Mouse (Mus musculus) stomach, postnatal 0 days (tissue): ENCODE data around the gene Hoxb3. TPM values are rescaled to one million over a fixed set of nuclear protein-coding genes. Genes with fewer than 3 reads are reported as not detected.

Experiments
- ATAC-seq: fragments of 200-750 bp; cut with Nextera tagmentation; 2 replicates; pipeline ENCODE4 v1.8.0; 2017; ENCODE audit not compliant: low FRiP score, low TSS enrichment
- DNase-seq: peaks from one replicate; pipeline ENCODE4 v3.0.0-alpha.2; 2016; ENCODE audit warnings: low spot score
- H3K27ac ChIP-seq: fragments of 300-500 bp; sonication (generic); replicated peaks from 2 replicates; pipeline ENCODE4 v1.5.1; 2014; ENCODE audit warnings: mild to moderate bottlenecking, control low read depth
- H3K27me3 ChIP-seq: fragments of 300-500 bp; sonication (generic); 2 replicates; pipeline ENCODE4 v1.6.1; 2014; ENCODE audit warnings: low read length; ENCODE audit not compliant: control insufficient read depth, insufficient read depth
- H3K36me3 ChIP-seq: fragments of 300-500 bp; sonication (generic); 2 replicates; pipeline ENCODE4 v1.6.1; 2014; ENCODE audit warnings: low read length, mixed read lengths; ENCODE audit not compliant: control insufficient read depth, insufficient read depth
- H3K4me1 ChIP-seq: fragments of 300-500 bp; sonication (generic); replicated peaks from 2 replicates; pipeline ENCODE4 v1.6.1; 2014; ENCODE audit warnings: antibody characterized with exemption; ENCODE audit not compliant: control insufficient read depth, insufficient read depth
- H3K4me2 ChIP-seq: fragments of 300-500 bp; sonication (generic); replicated peaks from 2 replicates; pipeline ENCODE4 v1.6.1; 2014; ENCODE audit warnings: low read depth, mild to moderate bottlenecking, control low read depth, moderate library complexity
- H3K4me3 ChIP-seq: fragments of 300-500 bp; sonication (generic); 2 replicates; pipeline ENCODE4 v1.5.1; 2014; ENCODE audit warnings: low read depth, low read length, control low read depth
- H3K9ac ChIP-seq: fragments of 300-500 bp; sonication (generic); 2 replicates; pipeline ENCODE4 v1.6.1; 2014; ENCODE audit warnings: mild to moderate bottlenecking, low read length, control low read depth, mixed read lengths
- H3K9me3 ChIP-seq: fragments of 300-500 bp; sonication (generic); 2 replicates; pipeline ENCODE4 v1.6.1; 2016; ENCODE audit warnings: low read length; ENCODE audit not compliant: control insufficient read depth
- CTCF ChIP-seq: IDR thresholded peaks from 2 replicates; pipeline ENCODE4 v1.5.1; 2016; ENCODE audit warnings: antibody characterized with exemption, low read depth, mild to moderate bottlenecking, moderate library complexity
- EP300 ChIP-seq: optimal IDR thresholded peaks from 2 replicates; pipeline ENCODE3; 2016; ENCODE audit warnings: antibody characterized with exemption
- WGBS: fragments of 180-500 bp; shearing (Covaris S2); extraction: QIAGEN DNeasy Blood & Tissue Kit; methylation state at CpG from one replicate; pipeline ENCODE4 v1.1.7; 2014; 5-methylcytosine and 5-hydroxymethylcytosine counted together
- polyA plus RNA-seq: library from polyadenylated mRNA; unstranded; fragments of >200 nt; fragmentation: Nextera tagmentation; extraction: Ambion mirVana; gene quantifications from 2 replicates; pipeline ENCODE4 v1.2.1, GENCODE M21; 2015

The Hoxb3 gene
- polyA plus RNA-seq, 1 experiment from 2014 or later, result 0.97 TPM

- no peak for ATAC-seq
- H3K27me3 ChIP-seq, result no peaks in the 10 kb centered on the region
- peaks cover 14% of the 10 kb centered on the region for H3K4me1 ChIP-seq
Measured at GRCm38 (mm10) chr11:96334002-96334364, 10.9 kb downstream of the Hoxb3 start.

GRCm38 (mm10) chr11:96334998-96335397 is 11.9 kb downstream of the Hoxb3 start:
- Histone ChIP-seq H3K36me3 (no peaks in the 10 kb centered on the region), H3K27ac (peak overlapping the region; percentile 94; the same call in 1 of the 2 replicates), H3K9me3 (no peaks in the 10 kb centered on the region), H3K4me1 (peaks cover 17% of the 10 kb centered on the region), H3K4me2 (peak overlapping the region; percentile 66), H3K27me3 (no peaks in the 10 kb centered on the region), H3K4me3 (no peak overlapping the region), H3K9ac (no peak overlapping the region)
- WGBS, result 44% methylated on average over 3 of the region's 3 CpGs
- no peak for ATAC-seq
- TF ChIP-seq EP300, result no peak
- TF ChIP-seq CTCF, result no peak
- DNase-seq, result no peak

More at GRCm38 (mm10) chr11:96334002-96334364, 10.9 kb downstream of the Hoxb3 start:
- Histone ChIP-seq H3K9me3 (no peaks in the 10 kb centered on the region), H3K36me3 (no peaks in the 10 kb centered on the region), H3K9ac (peak overlapping the region; percentile 76; the same call in 1 of the 2 replicates), H3K27ac (peak overlapping the region; percentile 94), H3K4me2 (peak overlapping the region; percentile 66), H3K4me3 (peak overlapping the region; percentile 53)
- no peak for TF ChIP-seq CTCF
- TF ChIP-seq EP300, result no peak
- 26% methylated on average over 2 of the region's 2 CpGs for WGBS
- no peak for DNase-seq

- no peaks in the 10 kb centered on the region for H3K27me3 ChIP-seq
Measured at GRCm38 (mm10) chr11:96336597-96336996, 13.5 kb downstream of the Hoxb3 start.

GRCm38 (mm10) chr11:96337026-96337425 is 13.9 kb downstream of the Hoxb3 start:
- no peaks in the 10 kb centered on the region for H3K27me3 ChIP-seq
- H3K4me1 ChIP-seq, result peaks cover 14% of the 10 kb centered on the region
- H3K27ac ChIP-seq, result peak overlapping the region; percentile 53
- ATAC-seq (no peak), DNase-seq (no peak)
- H3K4me3 ChIP-seq, result no peak overlapping the region
- H3K9me3 ChIP-seq, result no peaks in the 10 kb centered on the region
- H3K36me3 ChIP-seq, result no peaks in the 10 kb centered on the region
- 0 out of 2 replicates have a peak overlapping the region, but pooled peaks have one; percentile 2 for H3K4me2 ChIP-seq
- TF ChIP-seq CTCF, result no peak
- no peak for TF ChIP-seq EP300
- 30% methylated on average over 6 of the region's 6 CpGs for WGBS
- H3K9ac ChIP-seq, result peak overlapping the region; percentile 23; the same call in 1 of the 2 replicates

More at GRCm38 (mm10) chr11:96336597-96336996, 13.5 kb downstream of the Hoxb3 start:
- Histone ChIP-seq H3K9me3 (no peaks in the 10 kb centered on the region), H3K27ac (peak overlapping the region; percentile 53), H3K9ac (peak overlapping the region; percentile 23; the same call in 1 of the 2 replicates), H3K4me3 (no peak overlapping the region), H3K36me3 (no peaks in the 10 kb centered on the region), H3K4me2 (0 out of 2 replicates have a peak overlapping the region, but pooled peaks have one; percentile 2), H3K4me1 (peaks cover 17% of the 10 kb centered on the region)
- no peak for ATAC-seq
- WGBS, result 29% methylated on average over 2 of the region's 2 CpGs
- TF ChIP-seq CTCF (no peak), EP300 (no peak)
- DNase-seq, result no peak

GRCm38 (mm10) chr11:96338957-96339855 is 16.1 kb downstream of the Hoxb3 start:
- Histone ChIP-seq H3K27ac (peak overlapping the region; percentile 94), H3K4me2 (peak overlapping the region; percentile 71), H3K27me3 (0 out of 2 replicates have a peak, but pooled peaks cover 2% of the 10 kb centered on the region), H3K9ac (0 out of 2 replicates have a peak overlapping the region, but pooled peaks have one; percentile 18), H3K36me3 (no peaks in the 10 kb centered on the region), H3K9me3 (no peaks in the 10 kb centered on the region), H3K4me1 (peaks cover 16% of the 10 kb centered on the region), H3K4me3 (0 out of 2 replicates have a peak overlapping the region, but pooled peaks have one; percentile 4)
- TF ChIP-seq EP300 (no peak), CTCF (no peak)
- ATAC-seq (no peak), DNase-seq (no peak)
- 34% methylated on average over 7 of the region's 7 CpGs for WGBS
